Mouse (Mus musculus) liver (tissue): ENCODE measurements at regions not wholly inside any gene's neighbourhood (a gene's known extent, or its start where the extent isn't known, plus 50 kb on each side); places are given as distances from the start of the nearest gene placed in this dataset.
"Not testable (repeated sequence)": the region's sequence is repeated elsewhere in the genome, so short reads cannot be mapped to it uniquely, and the experiment has no call there.

Experiments
- DNase-seq: peaks from one replicate; pipeline ENCODE4 v3.0.0-alpha.2; 2020; ENCODE audit warnings: mixed read lengths

- no peak for DNase-seq
Observed at GRCm38 (mm10) chr1:47285639-47286038, 393.0 kb upstream of the Slc39a10 start.

GRCm38 (mm10) chr1:47278321-47279020 is 385.8 kb upstream of the Slc39a10 start:
- DNase-seq: no peak

GRCm38 (mm10) chr1:47277839-47278238 is 385.2 kb upstream of the Slc39a10 start:
- no peak for DNase-seq

- no peak for DNase-seq
Observed at GRCm38 (mm10) chr1:47272131-47272530, 379.5 kb upstream of the Slc39a10 start.

GRCm38 (mm10) chr1:47263611-47264010 is 371.0 kb upstream of the Slc39a10 start:
- no peak for DNase-seq

GRCm38 (mm10) chr1:47261505-47262130 is 369.0 kb upstream of the Slc39a10 start:
- no peak for DNase-seq

- DNase-seq: not testable (repeated sequence)
Observed at GRCm38 (mm10) chr1:47250706-47251105, 358.1 kb upstream of the Slc39a10 start.

GRCm38 (mm10) chr1:47217088-47217487 is 324.4 kb upstream of the Slc39a10 start:
- DNase-seq: no peak

- no peak for DNase-seq
Observed at GRCm38 (mm10) chr1:47216419-47217002, 323.9 kb upstream of the Slc39a10 start.

GRCm38 (mm10) chr1:47213476-47213875 is 320.8 kb upstream of the Slc39a10 start:
- no peak for DNase-seq

- no peak for DNase-seq
Observed at GRCm38 (mm10) chr1:47193001-47193400, 300.3 kb upstream of the Slc39a10 start.

- DNase-seq: no peak
Observed at GRCm38 (mm10) chr1:47164417-47164816, 271.8 kb upstream of the Slc39a10 start.

GRCm38 (mm10) chr1:47163808-47164410 is 271.3 kb upstream of the Slc39a10 start:
- DNase-seq: no peak

- DNase-seq: not testable (repeated sequence)
Observed at GRCm38 (mm10) chr1:47130031-47130430, 237.4 kb upstream of the Slc39a10 start.

- no peak for DNase-seq
Observed at GRCm38 (mm10) chr1:47119636-47120035, 227.0 kb upstream of the Slc39a10 start.

- DNase-seq: not testable (repeated sequence)
Observed at GRCm38 (mm10) chr1:47116681-47117080, 224.0 kb upstream of the Slc39a10 start.

GRCm38 (mm10) chr1:47112494-47112893 is 219.8 kb upstream of the Slc39a10 start:
- no peak for DNase-seq

GRCm38 (mm10) chr1:47104055-47104454 is 211.4 kb upstream of the Slc39a10 start:
- DNase-seq: no peak

GRCm38 (mm10) chr1:47103321-47103988 is 210.8 kb upstream of the Slc39a10 start:
- DNase-seq: no peak

- no peak for DNase-seq
Observed at GRCm38 (mm10) chr1:47097084-47097996, 204.7 kb upstream of the Slc39a10 start.

GRCm38 (mm10) chr1:47094498-47094897 is 201.8 kb upstream of the Slc39a10 start:
- DNase-seq: no peak
